13 mouse cellular contexts compared by ENCODE assay signal in genomic region chr16:41478694-41479093, GRCm38 (mm10).
"Had no signal": no experiment of that assay in that cellular context is flagged by ENCODE, and none has a peak within 500 bp of the region (broad histone marks: within the 10 kb centered on the region; RNA-seq: fewer than 3 reads in every experiment).

No protein-coding gene starts in this region.

- H3K27me3 ChIP-seq: kidney, embryonic 15.5 days; limb, embryonic 12.5 days; midbrain, embryonic 12.5 days; neural tube, embryonic 15.5 days had no signal

- H3K9ac ChIP-seq: kidney, embryonic 15.5 days; limb, embryonic 12.5 days; liver, embryonic 14.5 days; midbrain, embryonic 12.5 days; neural tube, embryonic 15.5 days had no signal

- H3K4me1 ChIP-seq: kidney, embryonic 15.5 days; limb, embryonic 12.5 days; midbrain, embryonic 12.5 days; neural tube, embryonic 15.5 days had no signal

- H3K27ac ChIP-seq: kidney, embryonic 15.5 days; limb, embryonic 12.5 days; liver, embryonic 14.5 days; midbrain, embryonic 12.5 days; neural tube, embryonic 15.5 days had no signal

- H3K4me3 ChIP-seq: kidney, embryonic 15.5 days; limb, embryonic 12.5 days; midbrain, embryonic 12.5 days; myocyte; neural tube, embryonic 15.5 days had no signal

- H3K36me3 ChIP-seq: kidney, embryonic 15.5 days; limb, embryonic 12.5 days; midbrain, embryonic 12.5 days; neural tube, embryonic 15.5 days had no signal

- H3K4me2 ChIP-seq: kidney, embryonic 15.5 days; limb, embryonic 12.5 days; midbrain, embryonic 12.5 days; neural tube, embryonic 15.5 days had no signal

- DNase-seq: kidney, adult 2 months; kidney, postnatal 25 days; liver; lung, adult 18-20 months; right cerebral cortex, adult 18-20 months; right cerebral cortex, postnatal 25 days; thymus, postnatal 4 days had no signal

- H3K9me3 ChIP-seq: kidney, embryonic 15.5 days; limb, embryonic 12.5 days; midbrain, embryonic 12.5 days; neural tube, embryonic 15.5 days had no signal
